Comparison of ENCODE assay signal across 10 mouse cellular contexts in the genomic region with DNA sequence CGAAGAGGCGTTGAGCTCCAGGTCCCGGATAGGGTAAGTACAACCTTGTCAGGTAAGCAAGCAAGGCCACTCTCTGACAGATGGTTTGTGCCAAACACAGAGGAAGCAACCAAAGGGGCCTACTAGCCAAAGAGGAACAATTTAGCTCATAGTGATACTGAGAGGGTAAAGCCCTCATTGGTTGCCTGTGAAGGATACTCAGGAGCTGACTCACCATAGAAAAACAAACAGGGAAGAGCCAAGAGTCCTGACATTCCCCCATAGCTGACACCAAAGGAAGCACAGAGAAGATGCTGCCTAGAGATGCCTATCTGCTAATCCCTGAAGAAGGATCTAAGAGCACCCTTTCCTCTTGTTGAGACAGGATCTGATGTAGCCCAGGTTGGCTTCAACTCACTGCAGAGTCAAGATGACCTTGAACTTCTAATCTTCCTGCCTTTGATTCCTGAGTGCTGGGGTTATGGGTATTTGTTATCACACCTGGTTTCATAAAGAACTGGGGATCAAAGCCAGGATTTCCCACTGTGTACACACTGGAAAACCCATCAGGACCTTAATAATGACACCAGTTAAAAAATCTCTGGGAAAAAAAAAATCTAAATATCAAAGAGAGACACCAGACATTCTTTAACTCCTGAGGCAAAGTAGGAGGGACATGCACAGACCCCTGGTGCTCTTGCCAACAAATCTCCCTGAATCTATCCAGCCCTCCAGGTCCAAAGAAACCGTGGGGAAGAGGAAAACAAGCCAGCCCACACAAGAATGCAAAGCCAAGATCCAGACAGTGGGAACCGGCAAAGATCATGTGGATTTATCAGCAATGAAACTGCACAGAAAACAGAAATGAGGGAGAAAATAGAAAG. TPM values are rescaled to one million over a fixed set of nuclear protein-coding genes. Genes with fewer than 3 reads are reported as not detected.
A peak's percentile ranks its signal among the peaks of the same experiment; 100 is the strongest.
DNase-seq lines count a peak whose midpoint lies in the region; ATAC-seq and TF ChIP-seq lines count a peak whose summit lies in the region.
"Had no signal": no experiment of that assay in that cellular context is flagged by ENCODE, and none has a peak within 500 bp of the region (broad histone marks: within the 10 kb centered on the region; RNA-seq: fewer than 3 reads in every experiment).

No protein-coding gene starts in this region.

- peak; percentile 28 for DNase-seq in forebrain, embryonic 11.5 days (ENCODE audit: low spot score)
- DNase-seq in forebrain, embryonic 14.5 days (ENCODE audit: low spot score), result no peak
- no peak for DNase-seq in limb, embryonic 10.5 days (ENCODE audit: low spot score)
- DNase-seq in CH12.LX (ENCODE audit: extremely low read depth), result no peak
- no peak for DNase-seq in cerebellum, postnatal 25 days
- DNase-seq in embryo, embryonic 11 days, result no peak

- H3K36me3 ChIP-seq in forebrain, embryonic 11.5 days (ENCODE audit: control insufficient read depth, insufficient read depth, low read length), result no peaks in the 10 kb centered on the region
- no peaks in the 10 kb centered on the region for H3K36me3 ChIP-seq in forebrain, embryonic 14.5 days (ENCODE audit: control insufficient read depth, insufficient read depth, low read length)
- no peaks in the 10 kb centered on the region; the same call in 1 of the 2 replicates for H3K36me3 ChIP-seq in limb, embryonic 12.5 days
- no peaks in the 10 kb centered on the region for H3K36me3 ChIP-seq in limb, embryonic 10.5 days
- peaks cover 3 to 46% of the 10 kb centered on the region in 2 experiments for H3K36me3 ChIP-seq in CH12.LX (replicated peaks in 1 of 2; ENCODE audit: control insufficient read depth in 1 of 2, insufficient read depth in 1 of 2, low read length in 1 of 2)
- H3K36me3 ChIP-seq in liver, embryonic 16.5 days (ENCODE audit: control insufficient read depth, insufficient read depth), result peaks cover 2% of the 10 kb centered on the region
- H3K36me3 ChIP-seq: midbrain, embryonic 12.5 days had no signal

- no peak overlapping the region for H3K9ac ChIP-seq in forebrain, embryonic 11.5 days (ENCODE audit: low read length)
- no peak overlapping the region for H3K9ac ChIP-seq in forebrain, embryonic 14.5 days (ENCODE audit: low read length)
- no peak overlapping the region for H3K9ac ChIP-seq in limb, embryonic 12.5 days (replicated peaks)
- H3K9ac ChIP-seq in CH12.LX (ENCODE audit: insufficient read depth, low read depth), result no peak overlapping the region
- H3K9ac ChIP-seq in liver, embryonic 16.5 days (ENCODE audit: low read depth, low read length), result no peak overlapping the region
- H3K9ac ChIP-seq: midbrain, embryonic 12.5 days had no signal

- TF ChIP-seq POLR2A in CH12.LX (IDR thresholded peaks at IDR 0.05; ENCODE audit: low read depth, low read length), result no peak

- dilution Hi-C loops in CH12.LX (cut with MboI; ENCODE audit: extremely low pct_ligation_motif_present, extremely low pct_unique_long_range_greater_than_20kb, low sequenced_read_pairs), result no loop called here

- H3K9me3 ChIP-seq in forebrain, embryonic 11.5 days (ENCODE audit: control insufficient read depth, low read length), result no peaks in the 10 kb centered on the region
- H3K9me3 ChIP-seq in forebrain, embryonic 14.5 days (replicated peaks; ENCODE audit: control insufficient read depth, low read length), result no peaks in the 10 kb centered on the region
- H3K9me3 ChIP-seq in limb, embryonic 12.5 days, result 0 out of 2 replicates have a peak, but pooled peaks cover 2% of the 10 kb centered on the region
- no peaks in the 10 kb centered on the region for H3K9me3 ChIP-seq in limb, embryonic 10.5 days (replicated peaks)
- H3K9me3 ChIP-seq in CH12.LX (replicated peaks; ENCODE audit: low read length), result peaks cover 2% of the 10 kb centered on the region
- H3K9me3 ChIP-seq in liver, embryonic 16.5 days (replicated peaks; ENCODE audit: control insufficient read depth, low read length), result no peaks in the 10 kb centered on the region
- H3K9me3 ChIP-seq: midbrain, embryonic 12.5 days had no signal

- no peaks in the 10 kb centered on the region for H3K27me3 ChIP-seq in forebrain, embryonic 11.5 days (ENCODE audit: control insufficient read depth, insufficient read depth, low read length)
- H3K27me3 ChIP-seq in forebrain, embryonic 14.5 days (replicated peaks; ENCODE audit: control insufficient read depth, insufficient read depth, low read length), result no peaks in the 10 kb centered on the region
- H3K27me3 ChIP-seq in limb, embryonic 12.5 days, result no peaks in the 10 kb centered on the region
- no peaks in the 10 kb centered on the region for H3K27me3 ChIP-seq in limb, embryonic 10.5 days (ENCODE audit: low read depth, poor library complexity, severe bottlenecking)
- no peaks in the 10 kb centered on the region for H3K27me3 ChIP-seq in CH12.LX (replicated peaks)
- H3K27me3 ChIP-seq in liver, embryonic 16.5 days (ENCODE audit: control insufficient read depth, insufficient read depth, low read depth, low read length), result no peaks in the 10 kb centered on the region
- H3K27me3 ChIP-seq: midbrain, embryonic 12.5 days had no signal

- no peak overlapping the region for H3K27ac ChIP-seq in forebrain, embryonic 11.5 days (ENCODE audit: low read depth, low read length)
- no peak overlapping the region for H3K27ac ChIP-seq in forebrain, embryonic 14.5 days (ENCODE audit: low read depth, low read length)
- 0 out of 2 replicates have a peak overlapping the region, but pooled peaks have one; percentile 41 for H3K27ac ChIP-seq in limb, embryonic 12.5 days
- H3K27ac ChIP-seq in limb, embryonic 10.5 days, result no peak overlapping the region
- H3K27ac ChIP-seq in CH12.LX (ENCODE audit: insufficient read depth, low read depth), result no peak overlapping the region
- peak overlapping the region; percentile 24; the same call in 1 of the 2 replicates for H3K27ac ChIP-seq in liver, embryonic 16.5 days (ENCODE audit: low read length)
- H3K27ac ChIP-seq: midbrain, embryonic 12.5 days had no signal

- no peak overlapping the region for H3K4me3 ChIP-seq in forebrain, embryonic 11.5 days (ENCODE audit: low read depth, low read length)
- no peak overlapping the region for H3K4me3 ChIP-seq in forebrain, embryonic 14.5 days (ENCODE audit: low read depth, low read length)
- H3K4me3 ChIP-seq in limb, embryonic 12.5 days (replicated peaks), result no peak overlapping the region
- H3K4me3 ChIP-seq in limb, embryonic 10.5 days, result no peak overlapping the region
- no peak overlapping the region for H3K4me3 ChIP-seq in CH12.LX (replicated peaks in 1 of 3; ENCODE audit: low read depth in 2 of 3, low read length in 2 of 3, poor library complexity in 1 of 3)
- no peak overlapping the region for H3K4me3 ChIP-seq in liver, embryonic 16.5 days (ENCODE audit: low read depth, low read length)
- H3K4me3 ChIP-seq: midbrain, embryonic 12.5 days had no signal

- in situ Hi-C loops in CH12.LX (cut with MboI; ENCODE audit: low pct_ligation_motif_present, low pct_unique_long_range_greater_than_20kb, low sequenced_read_pairs), result no loop called here

- no peak for ATAC-seq in forebrain, embryonic 11.5 days (replicated peaks; ENCODE audit: low FRiP score)
- no peak for ATAC-seq in forebrain, embryonic 14.5 days
- no peak for ATAC-seq in limb, embryonic 12.5 days (ENCODE audit: insufficient number of reproducible peaks, insufficient read depth, low FRiP score, low TSS enrichment, low read depth)
- ATAC-seq in liver, embryonic 16.5 days (ENCODE audit: low read depth), result no peak

- H3K4me2 ChIP-seq in forebrain, embryonic 11.5 days (ENCODE audit: low read depth, low read length, severe bottlenecking), result no peak overlapping the region
- H3K4me2 ChIP-seq in forebrain, embryonic 14.5 days (ENCODE audit: low read length), result no peak overlapping the region
- no peak overlapping the region for H3K4me2 ChIP-seq in limb, embryonic 12.5 days
- no peak overlapping the region for H3K4me2 ChIP-seq in CH12.LX (ENCODE audit: insufficient read depth, low read depth, poor library complexity, severe bottlenecking)
- no peak overlapping the region for H3K4me2 ChIP-seq in liver, embryonic 16.5 days (ENCODE audit: low read depth, low read length)
- H3K4me2 ChIP-seq: midbrain, embryonic 12.5 days had no signal

- TF ChIP-seq EP300 in CH12.LX (IDR thresholded peaks at IDR 0.05; ENCODE audit: low read length), result 0 out of 2 replicates have a peak, but pooled peaks have one; percentile 32

- no peak for TF ChIP-seq RAD21 in CH12.LX (IDR thresholded peaks at IDR 0.05; ENCODE audit: low read depth, low read length)

- 80% methylated on average over 5 of the region's 5 CpGs for WGBS in forebrain, embryonic 11.5 days
- WGBS in forebrain, embryonic 14.5 days, result 69% methylated on average over 5 of the region's 5 CpGs
- WGBS in limb, embryonic 12.5 days, result 69% methylated on average over 5 of the region's 5 CpGs
- 81% methylated on average over 5 of the region's 5 CpGs for WGBS in limb, embryonic 10.5 days
- WGBS in liver, embryonic 16.5 days (ENCODE audit: insufficient replicate concordance), result 64% methylated on average over 5 of the region's 5 CpGs

- H3K79me2 ChIP-seq in CH12.LX (replicated peaks; ENCODE audit: control insufficient read depth, extremely low read depth, insufficient read depth, poor library complexity, severe bottlenecking), result peaks cover 3% of the 10 kb centered on the region; the same call in 1 of the 2 replicates

- no peak for TF ChIP-seq CTCF in CH12.LX (conservative IDR thresholded peaks at IDR 0.05 in 1 of 2, IDR thresholded peaks at IDR 0.05 in 1 of 2; ENCODE audit: low read depth in 2 of 2, low read length in 2 of 2)

- no peaks in the 10 kb centered on the region for H3K4me1 ChIP-seq in forebrain, embryonic 11.5 days (replicated peaks; ENCODE audit: control insufficient read depth, insufficient read depth, low read length)
- H3K4me1 ChIP-seq in forebrain, embryonic 14.5 days (ENCODE audit: control insufficient read depth, insufficient read depth, low read length), result no peaks in the 10 kb centered on the region
- H3K4me1 ChIP-seq in limb, embryonic 12.5 days (replicated peaks), result peaks cover 6% of the 10 kb centered on the region
- H3K4me1 ChIP-seq in limb, embryonic 10.5 days, result no peaks in the 10 kb centered on the region
- H3K4me1 ChIP-seq in CH12.LX (ENCODE audit: control insufficient read depth in 1 of 2, insufficient read depth in 2 of 2), result peaks cover 4 to 13% of the 10 kb centered on the region in 2 experiments; a peak in 3 of 4 replicates
- peaks cover 9% of the 10 kb centered on the region for H3K4me1 ChIP-seq in liver, embryonic 16.5 days (ENCODE audit: control insufficient read depth, low read depth, low read length)
- H3K4me1 ChIP-seq: midbrain, embryonic 12.5 days had no signal

RNA-seq across cellular contexts. Expression of gene Gm10974, which starts 3.6 kb away (rescaled TPM):
- polyA plus RNA-seq in forebrain, embryonic 11.5 days (2014; fragmentation: Nextera tagmentation; extraction: Ambion mirVana), result not detected in 2 replicates
- not detected in 2 replicates for polyA plus RNA-seq in forebrain, embryonic 14.5 days (2014; fragmentation: Nextera tagmentation; extraction: Ambion mirVana)
- not detected in 2 replicates for polyA plus RNA-seq in limb, embryonic 12.5 days (2016; fragmentation: Nextera tagmentation; extraction: Ambion mirVana)
- polyA plus RNA-seq in limb, embryonic 10.5 days (2016; fragmentation: Nextera tagmentation; extraction: Ambion mirVana), result not detected in 2 replicates
- total RNA-seq in CH12.LX (2012; rRNA removed), result not detected in 2 replicates
- total RNA-seq in CH12.LX (2014; rRNA removed), result not detected in 2 replicates
- not detected in 2 replicates for polyA plus RNA-seq in CH12.LX (2012; ENCODE audit: insufficient read length, low read depth)
- not detected in 2 replicates for polyA plus RNA-seq in liver, embryonic 16.5 days (2015; fragmentation: Nextera tagmentation; extraction: Ambion mirVana)
- polyA plus RNA-seq: frontal cortex, adult 2 months; midbrain, embryonic 12.5 days had no signal

RNA-seq across cellular contexts. Expression of gene Lrrk1, which starts 18.8 kb away (rescaled TPM):
- polyA plus RNA-seq in forebrain, embryonic 11.5 days (2014; fragmentation: Nextera tagmentation; extraction: Ambion mirVana), result 3.3 and 5.2 TPM in 2 replicates
- 1.7 and 1.9 TPM in 2 replicates for polyA plus RNA-seq in forebrain, embryonic 14.5 days (2014; fragmentation: Nextera tagmentation; extraction: Ambion mirVana)
- polyA plus RNA-seq in limb, embryonic 12.5 days (2016; fragmentation: Nextera tagmentation; extraction: Ambion mirVana), result 14.2 and 14.3 TPM in 2 replicates
- polyA plus RNA-seq in limb, embryonic 10.5 days (2016; fragmentation: Nextera tagmentation; extraction: Ambion mirVana), result 8.1 and 10.2 TPM in 2 replicates
- total RNA-seq in CH12.LX (2012; rRNA removed) (13.6 and 15.1 TPM in 2 replicates), CH12.LX (2014; rRNA removed) (5.0 and 5.9 TPM in 2 replicates)
- 14.5 and 16.9 TPM in 2 replicates for polyA plus RNA-seq in CH12.LX (2012; ENCODE audit: insufficient read length, low read depth)
- 5.0 and 6.7 TPM in 2 replicates for polyA plus RNA-seq in liver, embryonic 16.5 days (2015; fragmentation: Nextera tagmentation; extraction: Ambion mirVana)

RNA-seq across cellular contexts. Expression of gene Aldh1a3, which starts 58.0 kb away (rescaled TPM):
- polyA plus RNA-seq in forebrain, embryonic 11.5 days (2014; fragmentation: Nextera tagmentation; extraction: Ambion mirVana), result 2.2 and 3.7 TPM in 2 replicates
- polyA plus RNA-seq in forebrain, embryonic 14.5 days (2014; fragmentation: Nextera tagmentation; extraction: Ambion mirVana), result 5.4 and 6.0 TPM in 2 replicates
- polyA plus RNA-seq in limb, embryonic 12.5 days (2016; fragmentation: Nextera tagmentation; extraction: Ambion mirVana), result 5.9 and 6.8 TPM in 2 replicates
- polyA plus RNA-seq in limb, embryonic 10.5 days (2016; fragmentation: Nextera tagmentation; extraction: Ambion mirVana), result 1.1 and 1.5 TPM in 2 replicates
- total RNA-seq in CH12.LX (2012; rRNA removed) (1.0 and 6.2 TPM in 2 replicates), CH12.LX (2014; rRNA removed) (0.35 TPM in 1 of 2 replicates, not detected in the other)
- polyA plus RNA-seq in CH12.LX (2012; ENCODE audit: insufficient read length, low read depth), result 3.2 and 4.6 TPM in 2 replicates
- polyA plus RNA-seq in liver, embryonic 16.5 days (2015; fragmentation: Nextera tagmentation; extraction: Ambion mirVana), result 0.73 and 0.78 TPM in 2 replicates

Comparison
In these comparisons a context has a peak if more than half of its experiments do, and no peak if none do; other contexts are left out.
1. H3K27ac ChIP-seq: peak in limb, embryonic 12.5 days (single experiment) and liver, embryonic 16.5 days (single experiment); none in forebrain, embryonic 11.5 days (single experiment), forebrain, embryonic 14.5 days (single experiment), limb, embryonic 10.5 days (single experiment) and CH12.LX (single experiment).